Mouse (Mus musculus): Measurements from ENCODE around the gene Stk11ip. TPM values are rescaled to one million over a fixed set of nuclear protein-coding genes. Genes with fewer than 3 reads are reported as not detected.

Gene Stk11ip
- polyA plus RNA-seq, 1 experiment from 2014 or later, result 20.4 TPM

- H3K4me2 ChIP-seq (ENCODE audit: low read length), result peak overlapping the region; percentile 87
- H3K9me3 ChIP-seq (ENCODE audit: control insufficient read depth, low read length), result no peaks in the 10 kb centered on the region
- peaks cover 21% of the 10 kb centered on the region for H3K4me1 ChIP-seq (ENCODE audit: control insufficient read depth, insufficient read depth, low read depth, low read length)
- 0 out of 2 replicates have a peak overlapping the region, but pooled peaks have one; percentile 17 for H3K9ac ChIP-seq (ENCODE audit: low read depth, low read length)
- H3K4me3 ChIP-seq (ENCODE audit: low read length), result peak overlapping the region; percentile 88
- peaks cover 23% of the 10 kb centered on the region for H3K36me3 ChIP-seq (ENCODE audit: control insufficient read depth, insufficient read depth, low read length)
- H3K27me3 ChIP-seq (replicated peaks; ENCODE audit: control insufficient read depth, insufficient read depth, low read length), result peaks cover 10% of the 10 kb centered on the region
- no peak for ATAC-seq
- 83% methylated on average over 7 of the region's 7 CpGs for WGBS
- no peak overlapping the region for H3K27ac ChIP-seq (ENCODE audit: low read depth, low read length)
Measured at GRCm38 (mm10) chr1:75480735-75481134, 40.6 kb upstream of the Stk11ip start.

- 0 out of 2 replicates have a peak, but pooled peaks have one; percentile 5 for ATAC-seq
- 10% methylated on average over 24 of the region's 24 CpGs for WGBS
Measured at GRCm38 (mm10) chr1:75486561-75486960, 34.8 kb upstream of the Stk11ip start.

GRCm38 (mm10) chr1:75487040-75487404 lies 34.3 kb upstream of the Stk11ip start:
- peak; percentile 7; the same call in 1 of the 2 replicates for ATAC-seq
- Histone ChIP-seq H3K36me3 (ENCODE audit: control insufficient read depth, insufficient read depth, low read length) (peaks cover 18% of the 10 kb centered on the region), H3K9me3 (ENCODE audit: control insufficient read depth, low read length) (no peaks in the 10 kb centered on the region), H3K27ac (ENCODE audit: low read depth, low read length) (no peak overlapping the region), H3K4me1 (ENCODE audit: control insufficient read depth, insufficient read depth, low read depth, low read length) (peaks cover 12% of the 10 kb centered on the region), H3K4me3 (ENCODE audit: low read length) (peak overlapping the region; percentile 55), H3K27me3 (replicated peaks; ENCODE audit: control insufficient read depth, insufficient read depth, low read length) (peaks cover 24% of the 10 kb centered on the region), H3K4me2 (ENCODE audit: low read length) (peak overlapping the region; percentile 91), H3K9ac (ENCODE audit: low read depth, low read length) (peak overlapping the region; percentile 58)
- 4% methylated on average over 13 of the region's 13 CpGs for WGBS

More at GRCm38 (mm10) chr1:75486561-75486960, 34.8 kb upstream of the Stk11ip start:
- Histone ChIP-seq H3K27ac (ENCODE audit: low read depth, low read length) (no peak overlapping the region), H3K27me3 (replicated peaks; ENCODE audit: control insufficient read depth, insufficient read depth, low read length) (peaks cover 24% of the 10 kb centered on the region), H3K36me3 (ENCODE audit: control insufficient read depth, insufficient read depth, low read length) (peaks cover 18% of the 10 kb centered on the region), H3K4me1 (ENCODE audit: control insufficient read depth, insufficient read depth, low read depth, low read length) (peaks cover 12% of the 10 kb centered on the region), H3K4me2 (ENCODE audit: low read length) (peak overlapping the region; percentile 91), H3K4me3 (ENCODE audit: low read length) (no peak overlapping the region; the same call in 1 of the 2 replicates), H3K9me3 (ENCODE audit: control insufficient read depth, low read length) (no peaks in the 10 kb centered on the region), H3K9ac (ENCODE audit: low read depth, low read length) (no peak overlapping the region)

- H3K9ac ChIP-seq (ENCODE audit: low read depth, low read length), result peak overlapping the region; percentile 58
- peaks cover 12% of the 10 kb centered on the region for H3K4me1 ChIP-seq (ENCODE audit: control insufficient read depth, insufficient read depth, low read depth, low read length)
- no peak overlapping the region for H3K27ac ChIP-seq (ENCODE audit: low read depth, low read length)
- peak overlapping the region; percentile 55 for H3K4me3 ChIP-seq (ENCODE audit: low read length)
- H3K36me3 ChIP-seq (ENCODE audit: control insufficient read depth, insufficient read depth, low read length), result peaks cover 17% of the 10 kb centered on the region
- H3K4me2 ChIP-seq (ENCODE audit: low read length), result peak overlapping the region; percentile 91
- H3K27me3 ChIP-seq (replicated peaks; ENCODE audit: control insufficient read depth, insufficient read depth, low read length), result peaks cover 24% of the 10 kb centered on the region
- WGBS, result under 1% methylated on average over 58 of the region's 62 CpGs
- ATAC-seq, result peak; percentile 82
- no peaks in the 10 kb centered on the region for H3K9me3 ChIP-seq (ENCODE audit: control insufficient read depth, low read length)
Measured at GRCm38 (mm10) chr1:75487405-75488161, 33.7 kb upstream of the Stk11ip start.

- ATAC-seq, result no peak
- H3K9ac ChIP-seq (ENCODE audit: low read depth, low read length), result no peak overlapping the region
- H3K27me3 ChIP-seq (replicated peaks; ENCODE audit: control insufficient read depth, insufficient read depth, low read length), result peaks cover 13% of the 10 kb centered on the region
Measured at GRCm38 (mm10) chr1:75490785-75491551, 30.4 kb upstream of the Stk11ip start.

GRCm38 (mm10) chr1:75492579-75493170 lies 28.7 kb upstream of the Stk11ip start:
- peaks cover 5% of the 10 kb centered on the region; the same call in 1 of the 2 replicates for H3K4me1 ChIP-seq (ENCODE audit: control insufficient read depth, insufficient read depth, low read depth, low read length)
- 35% methylated on average over 24 of the region's 24 CpGs for WGBS
- no peaks in the 10 kb centered on the region; the same call in 1 of the 2 replicates for H3K36me3 ChIP-seq (ENCODE audit: control insufficient read depth, insufficient read depth, low read length)
- H3K4me3 ChIP-seq (ENCODE audit: low read length), result no peak overlapping the region
- H3K4me2 ChIP-seq (ENCODE audit: low read length), result no peak overlapping the region
- H3K9me3 ChIP-seq (ENCODE audit: control insufficient read depth, low read length), result no peaks in the 10 kb centered on the region
- no peak for ATAC-seq
- H3K27me3 ChIP-seq (replicated peaks; ENCODE audit: control insufficient read depth, insufficient read depth, low read length), result peaks cover 13% of the 10 kb centered on the region
- H3K9ac ChIP-seq (ENCODE audit: low read depth, low read length), result no peak overlapping the region
- H3K27ac ChIP-seq (ENCODE audit: low read depth, low read length), result no peak overlapping the region

More at GRCm38 (mm10) chr1:75490785-75491551, 30.4 kb upstream of the Stk11ip start:
- Histone ChIP-seq H3K4me2 (ENCODE audit: low read length) (no peak overlapping the region), H3K4me3 (ENCODE audit: low read length) (no peak overlapping the region), H3K36me3 (ENCODE audit: control insufficient read depth, insufficient read depth, low read length) (no peaks in the 10 kb centered on the region; the same call in 1 of the 2 replicates), H3K27ac (ENCODE audit: low read depth, low read length) (no peak overlapping the region), H3K9me3 (ENCODE audit: control insufficient read depth, low read length) (no peaks in the 10 kb centered on the region), H3K4me1 (ENCODE audit: control insufficient read depth, insufficient read depth, low read depth, low read length) (peaks cover 12% of the 10 kb centered on the region)
- 84% methylated on average over 34 of the region's 34 CpGs for WGBS

- no peak overlapping the region for H3K4me2 ChIP-seq (ENCODE audit: low read length)
- no peak overlapping the region for H3K4me3 ChIP-seq (ENCODE audit: low read length)
- 0 out of 2 replicates have a peak, but pooled peaks have one; percentile 28 for ATAC-seq
- no peak overlapping the region for H3K27ac ChIP-seq (ENCODE audit: low read depth, low read length)
- H3K4me1 ChIP-seq (ENCODE audit: control insufficient read depth, insufficient read depth, low read depth, low read length), result no peaks in the 10 kb centered on the region
- H3K36me3 ChIP-seq (ENCODE audit: control insufficient read depth, insufficient read depth, low read length), result no peaks in the 10 kb centered on the region; the same call in none of the 2 replicates
- H3K9me3 ChIP-seq (ENCODE audit: control insufficient read depth, low read length), result no peaks in the 10 kb centered on the region
- WGBS, result 45% methylated on average over 12 of the region's 12 CpGs
- no peak overlapping the region for H3K9ac ChIP-seq (ENCODE audit: low read depth, low read length)
- no peaks in the 10 kb centered on the region for H3K27me3 ChIP-seq (replicated peaks; ENCODE audit: control insufficient read depth, insufficient read depth, low read length)
Measured at GRCm38 (mm10) chr1:75494878-75495548, 26.3 kb upstream of the Stk11ip start.

GRCm38 (mm10) chr1:75498897-75499296 lies 22.4 kb upstream of the Stk11ip start:
- Histone ChIP-seq H3K9ac (ENCODE audit: low read depth, low read length) (no peak overlapping the region), H3K27me3 (replicated peaks; ENCODE audit: control insufficient read depth, insufficient read depth, low read length) (no peaks in the 10 kb centered on the region), H3K36me3 (ENCODE audit: control insufficient read depth, insufficient read depth, low read length) (peaks cover 6% of the 10 kb centered on the region), H3K9me3 (ENCODE audit: control insufficient read depth, low read length) (no peaks in the 10 kb centered on the region), H3K27ac (ENCODE audit: low read depth, low read length) (no peak overlapping the region), H3K4me1 (ENCODE audit: control insufficient read depth, insufficient read depth, low read depth, low read length) (no peaks in the 10 kb centered on the region), H3K4me2 (ENCODE audit: low read length) (no peak overlapping the region), H3K4me3 (ENCODE audit: low read length) (no peak overlapping the region)
- no peak for ATAC-seq
- 93% methylated on average over 4 of the region's 4 CpGs for WGBS
